Mouse (Mus musculus): ENCODE results near the gene Pde11a. TPM values are rescaled to one million over a fixed set of nuclear protein-coding genes. Genes with fewer than 3 reads are reported as not detected.

The Pde11a gene
- polyA plus RNA-seq, 1 experiment from 2014 or later, result 2.9 TPM

DNA sequence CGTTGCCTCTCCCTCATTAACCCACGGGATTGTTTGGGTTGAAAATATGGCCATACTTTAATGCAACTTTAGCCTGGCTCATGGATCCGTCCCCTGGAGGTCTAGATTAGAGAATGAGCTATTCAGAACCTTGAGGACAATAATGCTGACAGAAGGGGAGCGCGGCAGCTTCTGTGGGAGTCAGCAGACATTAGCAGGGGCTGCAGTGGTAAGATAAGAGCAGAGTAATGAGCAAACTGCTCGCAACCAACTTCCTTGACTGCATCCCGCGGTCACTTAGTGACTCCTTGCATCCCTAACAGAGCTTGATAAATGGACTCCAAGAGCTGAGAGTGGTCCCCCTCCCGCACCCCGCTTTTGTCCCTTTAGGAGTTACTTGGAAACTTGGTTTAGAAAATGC lies 296.4 kb downstream of the Pde11a start:
- H3K4me1 ChIP-seq, result 0 out of 2 replicates have a peak, but pooled peaks cover 4% of the 10 kb centered on the region
- no peak overlapping the region for H3K27ac ChIP-seq (replicated peaks)
- no peaks in the 10 kb centered on the region for H3K27me3 ChIP-seq (replicated peaks)
- no peaks in the 10 kb centered on the region for H3K9me3 ChIP-seq (replicated peaks)
- ATAC-seq (ENCODE audit: low FRiP score), result no peak
- H3K9ac ChIP-seq (replicated peaks), result no peak overlapping the region
- H3K36me3 ChIP-seq, result no peaks in the 10 kb centered on the region
- no peak overlapping the region for H3K4me3 ChIP-seq (replicated peaks)
- H3K4me2 ChIP-seq, result no peak overlapping the region
- whole genome bisulfite sequencing, result 88% methylated on average over 10 of the region's 10 CpGs

DNA sequence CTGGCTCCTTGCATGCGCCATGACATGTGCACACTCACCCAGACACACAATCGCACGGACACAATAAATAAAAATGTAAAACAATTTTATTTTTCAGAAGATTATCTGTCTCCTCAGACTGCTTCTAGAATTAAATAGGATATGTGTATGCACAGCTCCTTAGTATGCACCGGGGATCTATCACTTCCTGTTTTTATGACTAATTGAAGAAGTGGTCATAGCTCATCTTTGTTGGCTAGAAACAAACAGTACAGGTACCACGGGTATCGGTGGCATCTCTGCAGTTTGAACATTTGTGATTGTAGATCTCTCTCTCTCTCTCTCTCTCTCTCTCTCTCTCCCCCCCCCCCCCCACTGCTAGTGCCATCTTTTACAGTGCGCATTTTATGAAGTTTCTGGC lies 298.5 kb downstream of the Pde11a start:
- Histone ChIP-seq H3K4me1 (0 out of 2 replicates have a peak, but pooled peaks cover 4% of the 10 kb centered on the region), H3K4me3 (replicated peaks) (no peak overlapping the region), H3K27ac (replicated peaks) (no peak overlapping the region), H3K36me3 (no peaks in the 10 kb centered on the region), H3K4me2 (no peak overlapping the region), H3K9ac (replicated peaks) (no peak overlapping the region), H3K9me3 (replicated peaks) (no peaks in the 10 kb centered on the region), H3K27me3 (replicated peaks) (no peaks in the 10 kb centered on the region)
- no peak for ATAC-seq (ENCODE audit: low FRiP score)
- WGBS, result 86% methylated on average over 7 of the region's 7 CpGs

DNA sequence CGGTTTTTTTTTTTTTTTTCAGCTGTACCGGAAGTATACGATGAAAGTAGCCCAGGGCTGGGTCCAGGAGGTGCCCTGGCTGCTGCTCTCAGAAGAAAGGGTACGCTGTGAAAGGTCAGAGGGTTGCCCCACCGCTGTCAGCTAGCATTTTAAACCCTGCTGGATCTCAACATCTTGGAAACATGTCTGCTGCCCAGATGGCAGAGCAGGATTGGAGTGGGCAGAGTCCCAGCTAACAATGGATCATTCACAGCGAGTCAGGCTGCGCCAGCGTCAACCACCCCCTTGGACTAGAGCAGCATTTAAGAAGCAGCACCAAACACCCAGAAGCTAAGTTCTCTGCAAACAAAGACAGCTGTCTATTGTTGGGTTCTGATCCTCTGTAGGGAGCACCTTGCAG lies 308.5 kb downstream of the Pde11a start:
- Histone ChIP-seq H3K27me3 (replicated peaks) (no peaks in the 10 kb centered on the region), H3K4me2 (peak overlapping the region; percentile 46), H3K9ac (replicated peaks) (peak overlapping the region; percentile 10; the same call in 1 of the 2 replicates), H3K4me3 (replicated peaks) (no peak overlapping the region), H3K36me3 (no peaks in the 10 kb centered on the region), H3K9me3 (replicated peaks) (no peaks in the 10 kb centered on the region), H3K4me1 (peaks cover 20% of the 10 kb centered on the region), H3K27ac (replicated peaks) (peak overlapping the region; percentile 86)
- peak; percentile 71 for ATAC-seq (ENCODE audit: low FRiP score)
- WGBS, result 14% methylated on average over 8 of the region's 8 CpGs

DNA sequence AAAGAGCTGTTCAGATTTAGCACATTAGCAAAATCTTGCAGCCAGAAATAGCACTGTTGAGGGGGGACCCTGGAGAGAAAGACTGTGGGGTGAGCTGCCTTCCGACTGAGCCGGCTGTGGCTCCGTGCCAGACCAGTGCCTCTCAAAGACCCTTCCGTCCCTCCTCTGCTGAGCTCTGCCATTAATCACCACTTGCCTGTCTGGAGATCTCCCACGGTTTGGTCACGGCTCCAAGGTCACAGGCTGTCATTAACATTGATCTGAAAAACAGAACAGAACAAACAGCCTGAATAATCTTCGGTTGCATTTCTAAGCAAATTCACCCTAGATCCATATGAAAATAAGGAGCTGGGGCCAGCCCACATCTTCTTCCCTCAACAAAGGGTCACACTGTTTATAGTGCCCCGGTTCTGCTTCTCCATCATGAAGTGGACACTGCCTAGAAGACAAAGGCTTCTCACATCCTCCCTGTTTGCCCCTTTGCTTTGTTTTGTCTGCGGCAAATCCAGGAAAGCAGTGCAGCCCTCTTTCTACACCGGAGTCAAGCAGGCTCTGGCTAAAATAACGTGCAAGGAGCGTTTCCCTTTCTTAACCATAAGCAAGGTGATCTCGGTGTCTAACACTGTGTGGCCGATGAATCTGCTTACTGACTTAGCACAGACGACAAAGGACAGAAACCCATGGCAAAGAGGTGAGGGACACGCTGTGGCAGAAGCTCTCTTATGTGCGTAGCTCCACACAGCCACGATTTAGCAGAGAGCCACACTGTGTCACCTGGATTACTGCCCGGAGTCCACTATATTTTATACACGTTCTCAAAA lies 309.3 kb downstream of the Pde11a start:
- H3K4me1 ChIP-seq, result peaks cover 20% of the 10 kb centered on the region
- H3K27me3 ChIP-seq (replicated peaks), result no peaks in the 10 kb centered on the region
- no peak overlapping the region for H3K4me3 ChIP-seq (replicated peaks)
- peak overlapping the region; percentile 86 for H3K27ac ChIP-seq (replicated peaks)
- H3K4me2 ChIP-seq, result peak overlapping the region; percentile 46
- 7% methylated on average over 20 of the region's 20 CpGs for WGBS
- ATAC-seq (ENCODE audit: low FRiP score), result peak; percentile 81
- peak overlapping the region; percentile 35 for H3K9ac ChIP-seq (replicated peaks)
- no peaks in the 10 kb centered on the region for H3K36me3 ChIP-seq
- H3K9me3 ChIP-seq (replicated peaks), result no peaks in the 10 kb centered on the region

DNA sequence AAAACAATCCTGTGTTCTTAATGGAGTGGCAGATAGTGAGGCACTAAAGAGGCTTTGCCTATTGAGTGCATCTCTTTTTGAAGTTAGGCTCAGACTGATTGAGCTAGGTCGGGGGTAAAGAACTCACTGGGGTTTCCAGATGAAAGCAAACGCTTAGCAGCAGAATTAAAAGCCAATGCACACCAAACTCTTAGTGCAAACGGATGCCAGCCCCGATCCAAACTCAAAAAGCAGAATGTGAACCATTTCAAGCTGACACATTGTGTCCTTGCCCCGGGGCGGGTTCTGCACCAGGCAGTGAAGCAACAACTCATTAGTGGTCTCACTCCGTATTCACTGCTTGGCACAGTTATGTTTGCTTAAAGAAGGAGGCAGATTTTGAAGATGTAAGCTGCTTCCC lies 321.7 kb downstream of the Pde11a start:
- H3K27me3 ChIP-seq (replicated peaks), result no peaks in the 10 kb centered on the region

DNA sequence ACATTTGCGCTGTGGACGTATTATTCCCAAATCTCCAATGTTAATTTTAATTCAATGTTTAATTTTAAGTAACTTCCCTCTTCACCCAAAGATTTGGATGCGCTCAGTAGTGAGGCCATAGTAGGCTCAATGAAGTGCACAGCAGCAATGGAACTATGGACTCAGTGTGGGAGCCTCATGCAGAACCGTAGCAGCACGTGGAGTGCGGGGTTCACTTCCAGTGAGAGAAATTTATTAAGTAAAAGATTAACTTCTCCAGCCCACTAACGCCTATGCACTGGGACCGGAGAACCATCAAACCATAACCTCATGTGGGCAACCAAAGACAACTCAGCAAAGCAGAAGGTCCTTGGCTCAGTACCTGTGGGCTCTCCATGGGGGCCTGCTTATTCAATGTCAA lies 322.4 kb downstream of the Pde11a start:
- Histone ChIP-seq H3K4me2 (no peak overlapping the region), H3K9me3 (replicated peaks) (no peaks in the 10 kb centered on the region), H3K27me3 (replicated peaks) (no peaks in the 10 kb centered on the region), H3K4me1 (peaks cover 14% of the 10 kb centered on the region), H3K27ac (replicated peaks) (no peak overlapping the region), H3K9ac (replicated peaks) (no peak overlapping the region), H3K36me3 (no peaks in the 10 kb centered on the region), H3K4me3 (replicated peaks) (no peak overlapping the region)
- WGBS, result 78% methylated on average over 8 of the region's 8 CpGs
- no peak for ATAC-seq (ENCODE audit: low FRiP score)

More for the DNA sequence above, 321.7 kb downstream of the Pde11a start:
- H3K9ac ChIP-seq (replicated peaks), result no peak overlapping the region
- ATAC-seq (ENCODE audit: low FRiP score), result no peak
- H3K9me3 ChIP-seq (replicated peaks), result no peaks in the 10 kb centered on the region
- peaks cover 14% of the 10 kb centered on the region for H3K4me1 ChIP-seq
- no peak overlapping the region for H3K27ac ChIP-seq (replicated peaks)
- no peaks in the 10 kb centered on the region for H3K36me3 ChIP-seq
- H3K4me3 ChIP-seq (replicated peaks), result no peak overlapping the region
- WGBS, result 5% methylated on average over 7 of the region's 7 CpGs
- 0 out of 2 replicates have a peak overlapping the region, but pooled peaks have one; percentile 0 for H3K4me2 ChIP-seq

DNA sequence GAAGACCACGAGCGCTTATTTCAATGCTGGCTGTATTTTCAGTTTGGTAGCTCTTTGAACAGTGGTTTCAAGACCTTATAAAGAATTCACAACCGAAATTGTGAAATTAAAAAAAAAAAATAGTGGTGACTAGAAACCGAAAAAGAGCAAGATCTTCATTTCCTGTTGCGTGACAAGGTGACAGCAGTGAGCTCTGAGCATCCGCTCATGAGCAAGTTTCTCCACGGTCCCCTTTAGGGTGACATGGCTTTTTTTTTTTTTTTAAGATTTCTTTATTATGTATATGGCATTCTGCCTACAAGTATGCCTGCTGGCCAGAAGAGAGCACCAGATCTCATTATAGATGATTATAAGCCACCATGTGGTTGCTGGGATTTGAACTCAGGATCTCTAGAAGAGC lies 323.1 kb downstream of the Pde11a start:
- H3K27ac ChIP-seq (replicated peaks), result no peak overlapping the region
- H3K27me3 ChIP-seq (replicated peaks), result no peaks in the 10 kb centered on the region
- peaks cover 8% of the 10 kb centered on the region for H3K4me1 ChIP-seq
- H3K4me3 ChIP-seq (replicated peaks), result no peak overlapping the region
- H3K9ac ChIP-seq (replicated peaks), result no peak overlapping the region
- no peak overlapping the region for H3K4me2 ChIP-seq
- no peaks in the 10 kb centered on the region for H3K36me3 ChIP-seq
- H3K9me3 ChIP-seq (replicated peaks), result no peaks in the 10 kb centered on the region
- ATAC-seq (ENCODE audit: low FRiP score), result no peak
- 98% methylated on average over 7 of the region's 7 CpGs for WGBS

DNA sequence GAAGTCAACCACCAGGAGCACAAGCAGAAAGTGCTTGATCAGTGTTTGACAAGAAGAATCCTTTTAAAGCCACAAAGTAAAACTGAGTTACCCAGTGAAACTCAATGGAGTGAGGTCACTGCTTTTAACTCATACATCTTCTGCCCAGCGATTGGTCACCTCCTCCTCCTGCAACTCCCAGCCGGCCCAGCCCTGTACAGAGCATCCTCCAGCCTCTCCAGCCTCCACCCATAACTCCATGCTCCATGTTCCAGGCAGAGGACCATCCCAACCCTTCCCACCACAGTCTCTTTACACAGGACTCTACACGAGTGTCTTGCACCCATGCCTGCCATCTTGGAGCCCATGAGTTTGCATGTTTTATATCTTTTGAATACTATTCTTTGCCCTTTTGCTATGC lies 323.9 kb downstream of the Pde11a start:
- no peak for ATAC-seq (ENCODE audit: low FRiP score)
- H3K4me2 ChIP-seq, result no peak overlapping the region
- H3K27ac ChIP-seq (replicated peaks), result no peak overlapping the region
- H3K4me1 ChIP-seq, result peaks cover 8% of the 10 kb centered on the region
- no peak overlapping the region for H3K9ac ChIP-seq (replicated peaks)
- 87% methylated on average over 3 of the region's 3 CpGs for WGBS
- no peak overlapping the region for H3K4me3 ChIP-seq (replicated peaks)
- H3K36me3 ChIP-seq, result no peaks in the 10 kb centered on the region
- H3K27me3 ChIP-seq (replicated peaks), result no peaks in the 10 kb centered on the region
- H3K9me3 ChIP-seq (replicated peaks), result no peaks in the 10 kb centered on the region

DNA sequence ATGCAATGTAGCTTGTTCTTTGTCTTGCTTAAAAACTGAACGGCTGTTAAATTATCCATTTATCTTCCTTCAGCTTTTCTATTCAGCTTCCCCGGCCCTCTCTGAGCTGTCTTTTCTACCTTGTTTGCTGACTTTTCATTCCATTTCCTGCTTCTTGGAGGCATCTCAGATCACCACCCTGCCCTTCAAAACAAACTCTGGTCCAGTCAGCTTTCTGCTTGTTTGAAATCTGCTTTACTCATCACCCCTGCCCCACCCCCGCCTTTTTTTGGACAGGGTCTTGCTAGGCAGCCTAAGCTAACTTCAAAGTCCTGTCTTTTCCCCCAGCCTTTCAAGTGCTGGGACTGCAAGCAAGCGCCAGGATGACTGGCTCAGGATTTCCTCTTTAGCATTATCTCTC lies 332.4 kb downstream of the Pde11a start:
- no peak for ATAC-seq (ENCODE audit: low FRiP score)
- no peak overlapping the region for H3K4me3 ChIP-seq (replicated peaks)
- H3K27me3 ChIP-seq (replicated peaks), result no peaks in the 10 kb centered on the region
- no peak overlapping the region for H3K4me2 ChIP-seq
- no peak overlapping the region for H3K27ac ChIP-seq (replicated peaks)
- WGBS, result 11% methylated on average over 4 of the region's 4 CpGs
- no peak overlapping the region for H3K9ac ChIP-seq (replicated peaks)
- H3K4me1 ChIP-seq, result peaks cover 3% of the 10 kb centered on the region; the same call in 1 of the 2 replicates
- H3K9me3 ChIP-seq (replicated peaks), result no peaks in the 10 kb centered on the region
- H3K36me3 ChIP-seq, result no peaks in the 10 kb centered on the region

DNA sequence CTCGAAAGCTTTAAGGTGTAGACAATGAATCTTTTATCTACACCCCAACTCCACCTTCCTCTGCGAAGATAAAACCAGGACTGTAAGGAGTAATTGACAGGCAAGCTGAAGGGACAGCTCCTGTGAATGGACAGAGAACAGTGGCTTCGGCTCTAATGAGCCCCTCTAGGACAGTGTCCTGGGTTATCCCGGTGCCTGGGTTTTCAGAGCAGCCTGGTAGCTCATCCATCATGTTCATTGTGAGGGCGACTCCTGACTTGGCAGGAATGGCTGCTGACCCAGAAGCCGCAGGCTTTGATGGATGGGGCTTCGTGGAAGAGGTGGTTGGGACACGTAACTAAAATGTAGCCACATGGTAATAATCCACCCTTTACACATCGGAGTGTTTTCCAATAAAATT lies 335.7 kb downstream of the Pde11a start:
- Histone ChIP-seq H3K4me2 (no peak overlapping the region), H3K27ac (replicated peaks) (no peak overlapping the region)
- ATAC-seq (ENCODE audit: low FRiP score), result no peak

DNA sequence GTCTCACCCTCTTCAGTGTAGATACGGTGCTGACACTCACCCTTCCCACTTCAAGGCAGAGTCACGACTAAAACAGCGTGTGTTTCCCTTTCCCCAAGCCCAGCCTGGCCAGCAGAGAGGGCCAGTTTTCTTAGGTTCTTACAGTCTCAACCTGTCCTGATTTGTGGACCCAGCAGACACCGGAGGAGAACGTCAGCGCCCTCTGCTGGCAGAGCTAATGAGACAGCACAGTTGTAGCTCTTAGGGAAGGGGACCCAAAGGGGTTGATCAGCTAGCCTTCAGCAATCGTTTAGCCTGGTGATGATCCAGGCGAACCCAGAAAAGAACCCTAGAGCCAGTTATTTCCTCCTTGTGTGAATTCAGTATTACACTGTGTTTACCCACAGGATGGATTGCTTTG lies 337.2 kb downstream of the Pde11a start:
- no peak overlapping the region for H3K27ac ChIP-seq (replicated peaks)
- no peak overlapping the region for H3K4me2 ChIP-seq
- H3K36me3 ChIP-seq, result no peaks in the 10 kb centered on the region
- no peak for ATAC-seq (ENCODE audit: low FRiP score)
- no peaks in the 10 kb centered on the region for H3K27me3 ChIP-seq (replicated peaks)
- WGBS, result 53% methylated on average over 8 of the region's 8 CpGs
- H3K9me3 ChIP-seq (replicated peaks), result no peaks in the 10 kb centered on the region
- H3K9ac ChIP-seq (replicated peaks), result no peak overlapping the region
- H3K4me3 ChIP-seq (replicated peaks), result no peak overlapping the region
- peaks cover 12% of the 10 kb centered on the region for H3K4me1 ChIP-seq

More for the DNA sequence above, 335.7 kb downstream of the Pde11a start:
- WGBS, result 28% methylated on average over 9 of the region's 9 CpGs
- H3K27me3 ChIP-seq (replicated peaks), result no peaks in the 10 kb centered on the region
- H3K36me3 ChIP-seq, result no peaks in the 10 kb centered on the region
- H3K4me3 ChIP-seq (replicated peaks), result no peak overlapping the region
- H3K4me1 ChIP-seq, result peaks cover 9% of the 10 kb centered on the region
- no peak overlapping the region for H3K9ac ChIP-seq (replicated peaks)
- H3K9me3 ChIP-seq (replicated peaks), result no peaks in the 10 kb centered on the region

DNA sequence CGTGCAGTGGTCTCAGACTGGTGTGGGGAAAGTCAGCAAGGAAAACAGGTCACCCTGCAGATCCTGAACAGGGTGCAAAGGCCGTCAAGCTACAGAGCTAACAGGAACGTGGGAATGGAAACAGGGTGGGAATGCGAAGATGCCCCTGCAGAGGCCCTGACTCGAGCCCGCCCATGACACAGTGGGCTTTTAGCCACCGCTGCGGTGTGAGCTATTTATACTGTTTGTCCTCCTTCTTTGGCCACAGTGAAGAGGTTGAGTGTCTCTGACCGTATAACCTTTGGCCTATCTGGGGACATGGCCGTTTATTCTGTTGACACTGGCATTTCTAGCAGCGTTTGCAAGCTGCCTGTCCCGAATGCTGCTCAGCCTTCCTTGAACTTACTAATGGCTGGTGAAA lies 338.9 kb downstream of the Pde11a start:
- no peaks in the 10 kb centered on the region for H3K9me3 ChIP-seq (replicated peaks)
- H3K4me2 ChIP-seq, result no peak overlapping the region
- H3K27ac ChIP-seq (replicated peaks), result no peak overlapping the region
- no peaks in the 10 kb centered on the region for H3K36me3 ChIP-seq
- H3K27me3 ChIP-seq (replicated peaks), result no peaks in the 10 kb centered on the region
- WGBS, result 23% methylated on average over 12 of the region's 12 CpGs
- no peak overlapping the region for H3K9ac ChIP-seq (replicated peaks)
- ATAC-seq (ENCODE audit: low FRiP score), result no peak
- H3K4me1 ChIP-seq, result peaks cover 12% of the 10 kb centered on the region
- no peak overlapping the region for H3K4me3 ChIP-seq (replicated peaks)
